Mouse (Mus musculus): Measurements from ENCODE around the gene Palld. TPM values are rescaled to one million over a fixed set of nuclear protein-coding genes. Genes with fewer than 3 reads are reported as not detected.

Palld gene
- polyA plus RNA-seq, 1 experiment = 58.2 TPM

- peak; percentile 34; the same call in 1 of the 2 replicates for TF ChIP-seq CTCF (IDR thresholded peaks at IDR 0.05; ENCODE audit: extremely low read depth, insufficient read length, insufficient replicate concordance, low read depth, low read length)
- no peak for TF ChIP-seq POLR2A (IDR thresholded peaks at IDR 0.05; ENCODE audit: low read depth, low read length)
- 0 out of 2 replicates have a peak, but pooled peaks cover 2% of the 10 kb centered on the region for H3K4me1 ChIP-seq (ENCODE audit: control insufficient read depth, insufficient read depth, insufficient read length, low read length)
- H3K27me3 ChIP-seq (ENCODE audit: control insufficient read depth, insufficient read depth, low read length) = no peaks in the 10 kb centered on the region
- H3K27ac ChIP-seq (ENCODE audit: insufficient read depth, low read depth, low read length) = no peak overlapping the region
- 97% methylated on average over 1 of the region's 1 CpGs for WGBS
- H3K4me3 ChIP-seq (ENCODE audit: low read depth, low read length) = no peak overlapping the region
- peaks cover 5% of the 10 kb centered on the region; the same call in 1 of the 2 replicates for H3K36me3 ChIP-seq (ENCODE audit: control insufficient read depth, insufficient read depth, low read length)
Measured at GRCm38 (mm10) chr8:61700298-61700697, 202.2 kb downstream of the Palld start.

GRCm38 (mm10) chr8:61698959-61699358, 203.5 kb downstream of the Palld start:
- no peak for TF ChIP-seq POLR2A (IDR thresholded peaks at IDR 0.05; ENCODE audit: low read depth, low read length)
- no peak for TF ChIP-seq CTCF (IDR thresholded peaks at IDR 0.05; ENCODE audit: extremely low read depth, insufficient read length, insufficient replicate concordance, low read depth, low read length)
- H3K27me3 ChIP-seq (ENCODE audit: control insufficient read depth, insufficient read depth, low read length) = no peaks in the 10 kb centered on the region
- H3K36me3 ChIP-seq (ENCODE audit: control insufficient read depth, insufficient read depth, low read length) = peaks cover 5% of the 10 kb centered on the region; the same call in 1 of the 2 replicates
- WGBS = 88% methylated on average over 2 of the region's 2 CpGs
- no peak overlapping the region for H3K27ac ChIP-seq (ENCODE audit: insufficient read depth, low read depth, low read length)
- no peak overlapping the region for H3K4me3 ChIP-seq (ENCODE audit: low read depth, low read length)
- 0 out of 2 replicates have a peak, but pooled peaks cover 2% of the 10 kb centered on the region for H3K4me1 ChIP-seq (ENCODE audit: control insufficient read depth, insufficient read depth, insufficient read length, low read length)

GRCm38 (mm10) chr8:61697728-61698385, 204.6 kb downstream of the Palld start:
- Histone ChIP-seq H3K4me3 (ENCODE audit: low read depth, low read length) (no peak overlapping the region), H3K36me3 (ENCODE audit: control insufficient read depth, insufficient read depth, low read length) (peaks cover 5% of the 10 kb centered on the region; the same call in 1 of the 2 replicates), H3K27ac (ENCODE audit: insufficient read depth, low read depth, low read length) (no peak overlapping the region), H3K27me3 (ENCODE audit: control insufficient read depth, insufficient read depth, low read length) (no peaks in the 10 kb centered on the region), H3K4me1 (ENCODE audit: control insufficient read depth, insufficient read depth, insufficient read length, low read length) (no peaks in the 10 kb centered on the region)
- WGBS = 89% methylated on average over 7 of the region's 7 CpGs
- TF ChIP-seq CTCF (IDR thresholded peaks at IDR 0.05; ENCODE audit: extremely low read depth, insufficient read length, insufficient replicate concordance, low read depth, low read length) (no peak), POLR2A (IDR thresholded peaks at IDR 0.05; ENCODE audit: low read depth, low read length) (no peak)

GRCm38 (mm10) chr8:61696846-61697455, 205.5 kb downstream of the Palld start:
- no peak for TF ChIP-seq CTCF (IDR thresholded peaks at IDR 0.05; ENCODE audit: extremely low read depth, insufficient read length, insufficient replicate concordance, low read depth, low read length)
- no peak for TF ChIP-seq POLR2A (IDR thresholded peaks at IDR 0.05; ENCODE audit: low read depth, low read length)
- Histone ChIP-seq H3K4me1 (ENCODE audit: control insufficient read depth, insufficient read depth, insufficient read length, low read length) (no peaks in the 10 kb centered on the region), H3K4me3 (ENCODE audit: low read depth, low read length) (no peak overlapping the region), H3K27me3 (ENCODE audit: control insufficient read depth, insufficient read depth, low read length) (no peaks in the 10 kb centered on the region), H3K36me3 (ENCODE audit: control insufficient read depth, insufficient read depth, low read length) (peaks cover 2% of the 10 kb centered on the region; the same call in 1 of the 2 replicates), H3K27ac (ENCODE audit: insufficient read depth, low read depth, low read length) (no peak overlapping the region)
- WGBS = 89% methylated on average over 2 of the region's 2 CpGs

GRCm38 (mm10) chr8:61695416-61695815, 207.1 kb downstream of the Palld start:
- TF ChIP-seq CTCF (IDR thresholded peaks at IDR 0.05; ENCODE audit: extremely low read depth, insufficient read length, insufficient replicate concordance, low read depth, low read length) = no peak
- TF ChIP-seq POLR2A (IDR thresholded peaks at IDR 0.05; ENCODE audit: low read depth, low read length) = no peak
- no peaks in the 10 kb centered on the region; the same call in 1 of the 2 replicates for H3K36me3 ChIP-seq (ENCODE audit: control insufficient read depth, insufficient read depth, low read length)
- no peaks in the 10 kb centered on the region for H3K27me3 ChIP-seq (ENCODE audit: control insufficient read depth, insufficient read depth, low read length)
- H3K4me1 ChIP-seq (ENCODE audit: control insufficient read depth, insufficient read depth, insufficient read length, low read length) = no peaks in the 10 kb centered on the region
- H3K4me3 ChIP-seq (ENCODE audit: low read depth, low read length) = no peak overlapping the region
- H3K27ac ChIP-seq (ENCODE audit: insufficient read depth, low read depth, low read length) = no peak overlapping the region
- 57% methylated on average over 1 of the region's 1 CpGs for WGBS

- Histone ChIP-seq H3K4me1 (ENCODE audit: control insufficient read depth, insufficient read depth, insufficient read length, low read length) (no peaks in the 10 kb centered on the region), H3K27me3 (ENCODE audit: control insufficient read depth, insufficient read depth, low read length) (no peaks in the 10 kb centered on the region), H3K4me3 (ENCODE audit: low read depth, low read length) (no peak overlapping the region), H3K36me3 (ENCODE audit: control insufficient read depth, insufficient read depth, low read length) (no peaks in the 10 kb centered on the region), H3K27ac (ENCODE audit: insufficient read depth, low read depth, low read length) (no peak overlapping the region)
- TF ChIP-seq POLR2A (IDR thresholded peaks at IDR 0.05; ENCODE audit: low read depth, low read length) (no peak), CTCF (IDR thresholded peaks at IDR 0.05; ENCODE audit: extremely low read depth, insufficient read length, insufficient replicate concordance, low read depth, low read length) (no peak)
- 78% methylated on average over 4 of the region's 4 CpGs for WGBS
Measured at GRCm38 (mm10) chr8:61692866-61693265, 209.6 kb downstream of the Palld start.

- Histone ChIP-seq H3K36me3 (ENCODE audit: control insufficient read depth, insufficient read depth, low read length) (no peaks in the 10 kb centered on the region), H3K27ac (ENCODE audit: insufficient read depth, low read depth, low read length) (no peak overlapping the region), H3K4me1 (ENCODE audit: control insufficient read depth, insufficient read depth, insufficient read length, low read length) (no peaks in the 10 kb centered on the region), H3K27me3 (ENCODE audit: control insufficient read depth, insufficient read depth, low read length) (no peaks in the 10 kb centered on the region), H3K4me3 (ENCODE audit: low read depth, low read length) (no peak overlapping the region)
- TF ChIP-seq POLR2A (IDR thresholded peaks at IDR 0.05; ENCODE audit: low read depth, low read length) = no peak
- no peak for TF ChIP-seq CTCF (IDR thresholded peaks at IDR 0.05; ENCODE audit: extremely low read depth, insufficient read length, insufficient replicate concordance, low read depth, low read length)
- 90% methylated on average over 3 of the region's 3 CpGs for WGBS
Measured at GRCm38 (mm10) chr8:61692129-61692528, 210.4 kb downstream of the Palld start.

Measured in small intestine, adult 2 months (tissue).